Mouse (Mus musculus) gastrocnemius, postnatal 4 days (tissue): ENCODE results near the gene Cilp2. TPM values are rescaled to one million over a fixed set of nuclear protein-coding genes. Genes with fewer than 3 reads are reported as not detected.

Source experiments
- DNase-seq, 2 experiments: peaks; one replicate each; pipeline ENCODE4 v3.0.0; 2021 to 2022; ENCODE audit warnings: low spot score in 2 of 2, mixed read lengths in 2 of 2
- total RNA-seq, 2 experiments: library from RNA; stranded (reverse); gene quantifications; 2 replicates each; pipeline ENCODE4 v1.2.3; 2021

Cilp2 gene
- total RNA-seq, 2 experiments from 2014 or later = 6.3 to 12.8 TPM

GRCm38 (mm10) chr8:69902163-69903062, 14.9 kb upstream of the Cilp2 start, which contains the start of the genes Tssk6, Ndufa13 and Yjefn3:
Gene Tssk6 (plus strand): TSS chr8:69902184.
Gene Ndufa13 (minus strand): TSS chr8:69902558.
Gene Yjefn3 (minus strand): TSS chr8:69902712.
- peak in 1 of 2 experiments; percentile 56 for DNase-seq

- peak; percentile 94 to 96 for DNase-seq
Observed at GRCm38 (mm10) chr8:69901484-69902162, 14.1 kb upstream of the Cilp2 start.

GRCm38 (mm10) chr8:69900895-69901451, 13.5 kb upstream of the Cilp2 start:
- no peak for DNase-seq

GRCm38 (mm10) chr8:69899876-69900275, 12.4 kb upstream of the Cilp2 start:
- DNase-seq = no peak

GRCm38 (mm10) chr8:69897857-69898256, 10.4 kb upstream of the Cilp2 start:
- DNase-seq = no peak

GRCm38 (mm10) chr8:69895772-69896451, 8.4 kb upstream of the Cilp2 start:
- no peak for DNase-seq

GRCm38 (mm10) chr8:69894836-69895332, 7.4 kb upstream of the Cilp2 start:
- no peak for DNase-seq

GRCm38 (mm10) chr8:69893863-69894262, 6.4 kb upstream of the Cilp2 start:
- peak in 1 of 2 experiments; percentile 74 for DNase-seq

- DNase-seq = peak in 1 of 2 experiments; percentile 59
Observed at GRCm38 (mm10) chr8:69890813-69891241, 3.3 kb upstream of the Cilp2 start.

GRCm38 (mm10) chr8:69888902-69889301, 1.4 kb upstream of the Cilp2 start:
- no peak for DNase-seq

- DNase-seq = no peak
Observed at GRCm38 (mm10) chr8:69888244-69888866, 868 bp upstream of the Cilp2 start.

- DNase-seq = no peak
Observed at GRCm38 (mm10) chr8:69884141-69884540, 3.3 kb downstream of the Cilp2 start.

- no peak for DNase-seq
Observed at GRCm38 (mm10) chr8:69882833-69883600, 4.5 kb downstream of the Cilp2 start.

GRCm38 (mm10) chr8:69882021-69882756, 5.3 kb downstream of the Cilp2 start:
- DNase-seq = peak in 1 of 2 experiments; percentile 71

- DNase-seq = no peak
Observed at GRCm38 (mm10) chr8:69881261-69881865, 6.1 kb downstream of the Cilp2 start.

GRCm38 (mm10) chr8:69880841-69881240, 6.6 kb downstream of the Cilp2 start:
- DNase-seq = no peak

GRCm38 (mm10) chr8:69879678-69880077, 7.8 kb downstream of the Cilp2 start:
- no peak for DNase-seq

GRCm38 (mm10) chr8:69877992-69878391, 9.5 kb downstream of the Cilp2 start:
- DNase-seq = peak in 1 of 2 experiments; percentile 38
